Mouse (Mus musculus) limb, embryonic 14.5 days (tissue): ENCODE data around the gene Zfp92. TPM values are rescaled to one million over a fixed set of nuclear protein-coding genes. Genes with fewer than 3 reads are reported as not detected.

Experiments used
- ATAC-seq: fragments of 200-750 bp; cut with Nextera tagmentation; 2 replicates; pipeline ENCODE4 v1.8.0; 2017; ENCODE audit warnings: low read depth, moderate number of reproducible peaks, moderate TSS enrichment; ENCODE audit not compliant: low FRiP score
- DNase-seq: peaks from one replicate; pipeline ENCODE4 v3.0.0-alpha.2; 2015; ENCODE audit warnings: low spot score
- H3K27ac ChIP-seq: fragments of 300-500 bp; sonication (generic); replicated peaks from 2 replicates; pipeline ENCODE4 v1.5.1; 2014; ENCODE audit warnings: low read depth, mild to moderate bottlenecking, low read length, moderate library complexity, mixed read lengths
- H3K27me3 ChIP-seq: fragments of 300-500 bp; sonication (generic); 2 replicates; pipeline ENCODE4 v1.6.1; 2014; ENCODE audit warnings: low read length, mixed read lengths; ENCODE audit not compliant: control insufficient read depth, insufficient read depth
- H3K36me3 ChIP-seq: fragments of 300-500 bp; sonication (generic); 2 replicates; pipeline ENCODE4 v1.6.1; 2014; ENCODE audit warnings: mild to moderate bottlenecking, low read length, moderate library complexity, mixed read lengths; ENCODE audit not compliant: control insufficient read depth, insufficient read depth
- H3K4me1 ChIP-seq: fragments of 300-500 bp; sonication (generic); 2 replicates; pipeline ENCODE4 v1.6.1; 2014; ENCODE audit warnings: antibody characterized with exemption, low read length, mixed read lengths; ENCODE audit not compliant: control insufficient read depth, insufficient read depth
- H3K4me2 ChIP-seq: fragments of 300-500 bp; sonication (generic); replicated peaks from 2 replicates; pipeline ENCODE4 v1.6.1; 2014; ENCODE audit warnings: low read depth, mild to moderate bottlenecking, low read length, moderate library complexity; ENCODE audit not compliant: severe bottlenecking
- H3K4me3 ChIP-seq: fragments of 300-500 bp; sonication (generic); replicated peaks from 2 replicates; pipeline ENCODE4 v1.5.1; 2014; ENCODE audit warnings: low read length
- H3K9ac ChIP-seq: fragments of 300-500 bp; sonication (generic); 2 replicates; pipeline ENCODE4 v1.6.1; 2014; ENCODE audit warnings: mild to moderate bottlenecking, low read depth, low read length, moderate library complexity; ENCODE audit not compliant: severe bottlenecking
- H3K9me3 ChIP-seq: fragments of 300-500 bp; sonication (generic); 2 replicates; pipeline ENCODE4 v1.6.1; 2016; ENCODE audit warnings: low read length; ENCODE audit not compliant: control insufficient read depth
- POLR2A ChIP-seq: fragments of 200-500 bp; IDR thresholded peaks from 2 replicates; pipeline ENCODE4 v1.8.0; 2012; ENCODE audit warnings: inconsistent platforms, mild to moderate bottlenecking, moderate library complexity, borderline replicate concordance; ENCODE audit not compliant: insufficient read depth, insufficient read length; ENCODE audit errors: extremely low read depth
- WGBS: fragments of 180-500 bp; shearing (Covaris S2); extraction: QIAGEN DNeasy Blood & Tissue Kit; methylation state at CpG from one replicate; pipeline ENCODE4 v1.1.7; 2014; 5-methylcytosine and 5-hydroxymethylcytosine counted together
- polyA plus RNA-seq, 2 experiments: library from polyadenylated mRNA; depleted of rRNA in 1 of 2; stranded (reverse) in 1 of 2; unstranded in 1 of 2; fragments of >200 nt; fragmentation: Nextera tagmentation in 1 of 2; extraction: Ambion mirVana in 1 of 2; gene quantifications; 2 replicates each; pipeline versions ENCODE4 v1.2.1 to v1.2.3; 2012 to 2014

The Zfp92 gene
- polyA plus RNA-seq, 2 experiments: 0.25 to 0.35 TPM

GRCm38 (mm10) chrX:73460792-73461191 is 49.9 kb downstream of the Zfp92 start:
- Histone ChIP-seq H3K27ac (0 out of 2 replicates have a peak overlapping the region, but pooled peaks have one; percentile 26), H3K4me3 (no peak overlapping the region), H3K27me3 (no peaks in the 10 kb centered on the region), H3K36me3 (no peaks in the 10 kb centered on the region), H3K9ac (no peak overlapping the region), H3K4me2 (no peak overlapping the region), H3K9me3 (no peaks in the 10 kb centered on the region), H3K4me1 (peaks cover 10% of the 10 kb centered on the region; the same call in 1 of the 2 replicates)
- no peak for TF ChIP-seq POLR2A
- DNase-seq (no peak), ATAC-seq (no peak)
- WGBS: 87% methylated on average over 4 of the region's 4 CpGs

DNA sequence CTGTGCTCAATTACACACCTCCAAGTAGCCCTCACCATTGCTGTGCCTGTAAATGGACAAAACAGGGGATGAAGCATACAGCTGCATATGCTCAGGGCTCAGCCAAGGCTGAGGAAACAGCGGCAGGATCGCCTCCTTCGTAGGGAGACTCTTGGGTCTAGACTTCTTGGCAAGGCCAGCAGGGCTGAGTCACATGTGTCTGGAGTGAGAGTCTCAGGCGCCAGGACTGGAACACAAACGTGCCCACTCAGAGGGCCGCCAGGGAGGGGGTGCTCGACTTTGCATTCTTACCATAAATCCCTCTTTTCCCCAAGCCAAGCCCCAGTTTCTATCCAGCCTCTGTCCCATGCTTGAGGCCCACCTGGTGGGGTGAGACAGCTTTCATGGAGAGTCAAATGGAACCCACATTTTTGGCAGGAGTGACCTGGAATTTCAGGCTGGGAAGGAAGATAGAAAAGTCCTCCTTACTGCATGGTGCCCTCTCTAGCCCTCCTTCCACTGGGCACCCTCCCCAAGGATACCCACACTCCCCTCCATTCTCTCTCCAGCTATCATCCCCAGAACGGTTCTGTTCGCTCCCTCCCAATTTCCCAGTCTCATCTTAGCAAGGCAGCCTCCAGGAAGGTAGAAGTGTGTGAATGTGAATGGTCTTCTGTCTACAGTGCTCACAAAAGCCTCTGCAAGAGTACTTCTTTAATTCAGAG is 54.7 kb downstream of the Zfp92 start:
- Histone ChIP-seq H3K4me3 (no peak overlapping the region), H3K27ac (peak overlapping the region; percentile 91), H3K36me3 (no peaks in the 10 kb centered on the region), H3K9ac (no peak overlapping the region), H3K4me1 (peaks cover 38% of the 10 kb centered on the region), H3K27me3 (no peaks in the 10 kb centered on the region), H3K4me2 (0 out of 2 replicates have a peak overlapping the region, but pooled peaks have one; percentile 3), H3K9me3 (no peaks in the 10 kb centered on the region)
- no peak for TF ChIP-seq POLR2A
- DNase-seq (peak; percentile 63), ATAC-seq (peak; percentile 82)
- WGBS: 51% methylated on average over 9 of the region's 9 CpGs

- Histone ChIP-seq H3K4me1 (peaks cover 38% of the 10 kb centered on the region), H3K4me2 (no peak overlapping the region), H3K27me3 (no peaks in the 10 kb centered on the region), H3K27ac (peak overlapping the region; percentile 91), H3K36me3 (no peaks in the 10 kb centered on the region), H3K9me3 (no peaks in the 10 kb centered on the region), H3K9ac (no peak overlapping the region), H3K4me3 (no peak overlapping the region)
- peak; percentile 78 for ATAC-seq
- WGBS: 41% methylated on average over 5 of the region's 5 CpGs
- peak; percentile 80 for DNase-seq
- no peak for TF ChIP-seq POLR2A
Measured at GRCm38 (mm10) chrX:73467446-73468241, 56.7 kb downstream of the Zfp92 start.

GRCm38 (mm10) chrX:73468330-73468729 is 57.4 kb downstream of the Zfp92 start:
- Histone ChIP-seq H3K36me3 (no peaks in the 10 kb centered on the region), H3K27ac (peak overlapping the region; percentile 91), H3K4me1 (peaks cover 38% of the 10 kb centered on the region), H3K27me3 (no peaks in the 10 kb centered on the region), H3K4me2 (no peak overlapping the region), H3K4me3 (no peak overlapping the region), H3K9ac (no peak overlapping the region), H3K9me3 (no peaks in the 10 kb centered on the region)
- TF ChIP-seq POLR2A: no peak
- WGBS: 49% methylated on average over 3 of the region's 3 CpGs
- no peak for ATAC-seq
- no peak for DNase-seq

GRCm38 (mm10) chrX:73468752-73469151 is 57.9 kb downstream of the Zfp92 start:
- Histone ChIP-seq H3K9me3 (no peaks in the 10 kb centered on the region), H3K4me1 (peaks cover 38% of the 10 kb centered on the region), H3K4me3 (no peak overlapping the region), H3K9ac (no peak overlapping the region), H3K36me3 (no peaks in the 10 kb centered on the region), H3K27ac (peak overlapping the region; percentile 91), H3K4me2 (no peak overlapping the region), H3K27me3 (no peaks in the 10 kb centered on the region)
- ATAC-seq: no peak
- no peak for TF ChIP-seq POLR2A
- DNase-seq: no peak
- 38% methylated on average over 1 of the region's 1 CpGs for WGBS
